Mouse (Mus musculus): ENCODE data around the gene Slc25a19. TPM values are rescaled to one million over a fixed set of nuclear protein-coding genes. Genes with fewer than 3 reads are reported as not detected.

The Slc25a19 gene
- polyA plus RNA-seq, 1 experiment, result 45.9 TPM

DNA sequence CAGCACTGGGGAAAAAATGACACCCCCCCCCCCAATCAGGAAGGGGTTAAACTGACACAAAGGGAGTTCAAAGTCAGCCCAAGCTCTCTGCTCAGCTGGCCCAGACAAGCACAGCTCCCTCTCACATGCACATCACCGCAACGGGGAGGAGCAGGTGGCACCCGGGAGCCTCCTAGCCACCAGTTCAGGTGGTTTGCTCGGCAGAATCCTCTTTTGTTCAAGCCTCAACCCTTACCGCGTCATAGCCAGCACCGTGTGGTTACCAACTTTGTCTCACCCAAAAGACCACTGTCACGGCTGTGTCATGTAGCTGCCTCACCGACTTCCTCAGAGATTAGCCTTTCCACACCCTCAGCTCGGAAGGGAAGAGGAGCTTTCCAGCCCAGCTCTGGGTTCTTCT, 15.2 kb upstream of the Slc25a19 start:
- TF ChIP-seq CTCF (IDR thresholded peaks at IDR 0.05; ENCODE audit: insufficient read depth, low read length) (no peak), POLR2A (IDR thresholded peaks at IDR 0.05; ENCODE audit: borderline replicate concordance, extremely low read depth, low read depth, low read length) (no peak)
- H3K4me3 ChIP-seq (replicated peaks; ENCODE audit: extremely low read depth, low read depth, low read length), result no peak overlapping the region
- peaks cover 3% of the 10 kb centered on the region; the same call in 1 of the 2 replicates for H3K4me1 ChIP-seq (ENCODE audit: control insufficient read depth, insufficient read depth, low read length)
- 73% methylated on average over 10 of the region's 10 CpGs for WGBS
- DNase-seq, result no peak

DNA sequence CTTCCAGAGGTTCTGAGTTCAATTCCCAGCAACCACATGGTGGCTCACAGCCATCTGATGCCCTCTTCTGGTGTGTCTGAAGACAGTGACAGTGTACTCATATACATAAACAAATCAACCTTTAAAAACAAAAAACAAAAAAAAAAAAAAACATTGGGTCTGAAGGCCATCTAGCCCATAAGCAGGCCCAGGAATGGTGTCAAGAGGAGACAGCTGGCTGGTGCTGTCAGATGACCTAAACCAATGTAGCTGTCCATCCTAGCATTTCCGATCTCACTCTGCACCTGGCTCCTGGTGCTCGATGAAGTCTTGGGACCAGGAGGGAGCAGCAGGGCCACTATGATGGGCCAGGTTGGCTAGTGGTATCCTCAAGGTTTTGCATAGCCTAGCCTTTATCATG, 14.6 kb upstream of the Slc25a19 start:
- no peak for DNase-seq
- TF ChIP-seq CTCF (IDR thresholded peaks at IDR 0.05; ENCODE audit: insufficient read depth, low read length) (no peak), POLR2A (IDR thresholded peaks at IDR 0.05; ENCODE audit: borderline replicate concordance, extremely low read depth, low read depth, low read length) (no peak)
- peaks cover 3% of the 10 kb centered on the region; the same call in 1 of the 2 replicates for H3K4me1 ChIP-seq (ENCODE audit: control insufficient read depth, insufficient read depth, low read length)
- 80% methylated on average over 2 of the region's 2 CpGs for WGBS
- H3K4me3 ChIP-seq (replicated peaks; ENCODE audit: extremely low read depth, low read depth, low read length), result no peak overlapping the region

DNA sequence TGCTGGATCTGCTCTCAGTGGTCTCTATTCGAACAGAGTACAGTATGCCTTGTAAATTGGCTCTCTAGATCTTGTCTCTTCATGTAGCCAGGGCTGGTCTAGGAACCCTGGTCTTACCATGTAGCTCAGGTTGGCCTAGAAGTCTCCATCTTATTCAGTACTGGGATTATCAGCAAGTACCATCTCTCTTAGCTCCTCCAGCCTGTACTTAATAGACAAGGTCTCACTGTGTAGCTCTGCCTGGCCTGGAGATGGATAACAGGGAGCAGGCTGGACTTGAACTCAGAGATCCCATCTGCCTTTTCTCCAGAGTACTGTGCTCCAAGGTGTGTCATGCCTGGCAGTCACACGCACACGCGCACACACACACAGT, 13.6 kb upstream of the Slc25a19 start:
- DNase-seq, result no peak
- 84% methylated on average over 4 of the region's 4 CpGs for WGBS
- no peak overlapping the region for H3K4me3 ChIP-seq (replicated peaks; ENCODE audit: extremely low read depth, low read depth, low read length)
- peaks cover 3% of the 10 kb centered on the region; the same call in 1 of the 2 replicates for H3K4me1 ChIP-seq (ENCODE audit: control insufficient read depth, insufficient read depth, low read length)
- TF ChIP-seq POLR2A (IDR thresholded peaks at IDR 0.05; ENCODE audit: borderline replicate concordance, extremely low read depth, low read depth, low read length) (no peak), CTCF (IDR thresholded peaks at IDR 0.05; ENCODE audit: insufficient read depth, low read length) (no peak)

DNA sequence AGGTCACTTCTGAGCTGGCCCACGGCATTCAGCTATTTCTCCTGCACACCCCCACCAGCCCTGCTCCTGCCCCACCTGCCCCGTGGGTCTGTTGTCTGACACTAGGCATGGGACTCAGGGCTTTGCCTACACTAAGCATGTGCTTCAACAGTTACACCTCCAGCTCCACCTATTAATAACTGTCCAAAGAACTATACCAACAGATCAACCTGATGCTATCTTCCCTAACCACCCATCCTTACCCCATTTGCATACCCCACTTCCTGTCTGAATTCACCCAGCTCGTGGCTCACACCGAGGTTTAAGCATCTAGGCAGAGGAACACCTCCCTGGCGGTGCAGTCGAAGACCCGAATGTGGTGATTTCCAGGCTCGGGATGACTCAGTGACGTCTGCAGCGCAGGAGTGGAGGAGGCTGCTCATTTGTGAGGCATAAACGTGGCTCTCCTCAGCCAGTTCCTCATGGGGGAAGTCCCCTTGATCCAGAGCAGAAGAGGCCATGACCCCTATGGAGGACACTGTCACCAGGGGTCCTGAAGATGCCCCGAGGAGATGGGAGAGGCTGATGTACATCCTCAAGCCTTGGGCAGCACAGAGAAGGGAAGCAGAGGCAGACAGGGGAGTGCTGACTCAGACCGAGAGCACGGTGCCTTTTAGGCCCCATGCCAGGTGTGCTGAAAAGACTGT, 13.0 kb upstream of the Slc25a19 start:
- no peak for DNase-seq
- TF ChIP-seq POLR2A (IDR thresholded peaks at IDR 0.05; ENCODE audit: borderline replicate concordance, extremely low read depth, low read depth, low read length) (no peak), CTCF (IDR thresholded peaks at IDR 0.05; ENCODE audit: insufficient read depth, low read length) (no peak)
- H3K4me3 ChIP-seq (replicated peaks; ENCODE audit: extremely low read depth, low read depth, low read length), result no peak overlapping the region
- H3K4me1 ChIP-seq (ENCODE audit: control insufficient read depth, insufficient read depth, low read length), result peaks cover 3% of the 10 kb centered on the region; the same call in 1 of the 2 replicates
- WGBS, result 39% methylated on average over 14 of the region's 14 CpGs

DNA sequence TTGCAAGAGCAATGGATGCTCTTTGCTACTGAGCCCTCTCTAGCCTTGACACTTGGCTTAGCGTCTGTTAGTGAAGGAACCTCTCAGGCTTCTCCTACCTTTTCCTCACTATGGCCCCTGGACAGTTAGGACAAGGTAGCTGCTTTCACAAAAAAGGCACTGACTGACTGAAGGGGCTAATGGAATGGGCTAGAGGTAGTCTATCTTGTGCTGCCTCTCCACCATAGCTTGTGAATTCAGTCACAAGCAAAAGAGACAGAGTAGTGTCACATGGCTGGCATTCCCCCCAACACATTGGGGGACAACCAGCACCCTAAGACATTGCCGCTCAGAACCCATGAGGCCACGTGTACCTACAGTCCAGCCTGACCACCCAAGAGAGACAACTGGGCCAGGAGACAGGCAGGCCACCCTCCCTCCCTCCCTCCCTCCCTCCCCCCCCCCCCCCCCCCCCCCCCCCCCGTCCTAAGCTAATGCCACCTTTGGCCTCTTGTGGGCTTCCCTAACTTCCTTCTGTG, 12.3 kb upstream of the Slc25a19 start:
- no peak for DNase-seq
- TF ChIP-seq POLR2A (IDR thresholded peaks at IDR 0.05; ENCODE audit: borderline replicate concordance, extremely low read depth, low read depth, low read length), result no peak
- TF ChIP-seq CTCF (IDR thresholded peaks at IDR 0.05; ENCODE audit: insufficient read depth, low read length), result no peak
- peaks cover 3% of the 10 kb centered on the region; the same call in 1 of the 2 replicates for H3K4me1 ChIP-seq (ENCODE audit: control insufficient read depth, insufficient read depth, low read length)
- 73% methylated on average over 3 of the region's 4 CpGs for WGBS
- H3K4me3 ChIP-seq (replicated peaks; ENCODE audit: extremely low read depth, low read depth, low read length), result no peak overlapping the region

DNA sequence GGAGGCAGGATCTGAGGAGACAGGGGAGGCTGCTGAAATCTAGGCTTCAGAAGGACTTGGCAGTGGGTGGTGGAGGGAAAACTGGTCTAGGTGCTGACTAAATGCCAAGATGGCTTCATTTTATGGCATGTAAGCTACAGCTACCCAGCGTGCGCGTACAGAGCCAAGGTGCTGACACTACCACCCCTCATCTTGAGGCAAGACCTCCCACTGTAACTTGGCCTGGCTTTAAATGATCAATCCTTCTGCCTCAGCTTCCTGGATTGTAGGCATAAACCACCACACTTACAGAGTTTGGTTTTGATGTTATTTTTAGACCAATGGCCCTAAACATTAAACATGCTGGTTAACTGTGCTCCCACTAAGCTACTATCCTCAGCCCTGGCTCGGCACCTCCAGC, 11.4 kb upstream of the Slc25a19 start:
- no peak for DNase-seq
- no peak for TF ChIP-seq CTCF (IDR thresholded peaks at IDR 0.05; ENCODE audit: insufficient read depth, low read length)
- no peak for TF ChIP-seq POLR2A (IDR thresholded peaks at IDR 0.05; ENCODE audit: borderline replicate concordance, extremely low read depth, low read depth, low read length)
- peaks cover 3% of the 10 kb centered on the region; the same call in 1 of the 2 replicates for H3K4me1 ChIP-seq (ENCODE audit: control insufficient read depth, insufficient read depth, low read length)
- H3K4me3 ChIP-seq (replicated peaks; ENCODE audit: extremely low read depth, low read depth, low read length), result no peak overlapping the region
- WGBS, result 70% methylated on average over 4 of the region's 4 CpGs

DNA sequence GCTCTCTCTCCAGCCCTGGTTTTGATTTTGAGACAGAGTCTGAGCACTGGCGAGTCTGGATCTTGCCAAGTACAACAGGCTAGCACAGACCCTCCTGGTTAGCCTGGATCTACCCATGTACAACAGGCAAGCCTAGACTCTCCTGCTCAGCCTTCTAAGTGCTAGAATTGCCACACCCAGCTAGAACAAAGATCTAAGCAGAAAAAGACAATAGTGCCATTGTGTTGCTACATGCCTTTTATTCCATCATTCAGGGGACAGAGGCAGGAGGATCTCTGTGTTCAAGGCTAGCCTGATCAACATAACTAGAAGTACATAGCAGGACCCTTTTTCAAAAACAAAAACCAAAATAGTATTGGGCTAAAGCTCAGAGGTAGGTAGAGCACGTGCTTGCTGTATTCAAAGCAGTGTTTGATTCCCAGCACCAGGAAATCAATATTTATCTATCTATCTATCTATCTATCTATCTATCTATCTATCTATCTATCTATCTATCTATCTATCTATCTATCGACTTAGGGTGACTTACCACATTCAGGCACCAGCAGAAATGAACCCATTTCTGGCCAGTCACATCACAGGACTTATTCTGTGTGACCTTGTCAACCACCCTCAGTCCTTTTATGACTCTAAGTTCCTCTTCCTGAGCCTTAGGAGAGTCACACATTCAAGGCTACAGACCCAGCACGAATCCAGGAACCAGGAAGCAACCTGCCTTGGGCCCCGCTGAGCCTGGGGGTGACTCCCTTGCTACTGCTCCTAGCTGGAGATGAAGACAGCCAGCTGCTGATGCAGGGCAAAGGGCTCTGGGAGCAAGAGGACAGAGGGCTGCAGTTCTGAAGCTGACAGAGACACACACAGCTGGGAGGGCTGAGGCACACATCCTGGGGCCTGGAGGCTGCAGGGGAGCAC, 10.7 kb upstream of the Slc25a19 start:
- no peak for DNase-seq
- Histone ChIP-seq H3K4me1 (ENCODE audit: control insufficient read depth, insufficient read depth, low read length) (peaks cover 3% of the 10 kb centered on the region; the same call in 1 of the 2 replicates), H3K4me3 (replicated peaks; ENCODE audit: extremely low read depth, low read depth, low read length) (no peak overlapping the region)
- 64% methylated on average over 5 of the region's 5 CpGs for WGBS
- TF ChIP-seq POLR2A (IDR thresholded peaks at IDR 0.05; ENCODE audit: borderline replicate concordance, extremely low read depth, low read depth, low read length), result no peak
- TF ChIP-seq CTCF (IDR thresholded peaks at IDR 0.05; ENCODE audit: insufficient read depth, low read length), result no peak

DNA sequence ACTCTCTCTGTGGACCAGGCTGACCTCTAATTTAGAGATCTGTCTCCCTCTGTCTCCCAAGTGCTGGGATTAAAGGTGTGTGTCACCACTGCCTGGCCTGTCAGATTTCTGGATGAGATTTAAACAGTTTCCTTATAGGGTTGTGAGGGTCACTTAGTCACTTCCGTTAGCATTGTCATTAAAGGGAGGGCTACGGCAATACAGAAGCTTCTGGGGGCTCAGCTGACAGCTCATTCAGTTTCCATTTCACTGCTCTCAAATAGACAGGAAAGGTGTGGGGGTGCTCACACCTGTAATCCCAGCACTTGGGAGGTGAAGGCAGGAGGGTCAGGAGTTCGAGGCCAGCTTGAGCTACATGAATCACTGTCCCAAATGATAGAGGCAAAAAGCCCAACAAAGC, 8.9 kb upstream of the Slc25a19 start:
- TF ChIP-seq CTCF (IDR thresholded peaks at IDR 0.05; ENCODE audit: insufficient read depth, low read length) (no peak), POLR2A (IDR thresholded peaks at IDR 0.05; ENCODE audit: borderline replicate concordance, extremely low read depth, low read depth, low read length) (no peak)
- DNase-seq, result no peak
- WGBS, result 64% methylated on average over 3 of the region's 3 CpGs
- Histone ChIP-seq H3K4me3 (replicated peaks; ENCODE audit: extremely low read depth, low read depth, low read length) (no peak overlapping the region), H3K4me1 (ENCODE audit: control insufficient read depth, insufficient read depth, low read length) (peaks cover 3% of the 10 kb centered on the region; the same call in 1 of the 2 replicates)

DNA sequence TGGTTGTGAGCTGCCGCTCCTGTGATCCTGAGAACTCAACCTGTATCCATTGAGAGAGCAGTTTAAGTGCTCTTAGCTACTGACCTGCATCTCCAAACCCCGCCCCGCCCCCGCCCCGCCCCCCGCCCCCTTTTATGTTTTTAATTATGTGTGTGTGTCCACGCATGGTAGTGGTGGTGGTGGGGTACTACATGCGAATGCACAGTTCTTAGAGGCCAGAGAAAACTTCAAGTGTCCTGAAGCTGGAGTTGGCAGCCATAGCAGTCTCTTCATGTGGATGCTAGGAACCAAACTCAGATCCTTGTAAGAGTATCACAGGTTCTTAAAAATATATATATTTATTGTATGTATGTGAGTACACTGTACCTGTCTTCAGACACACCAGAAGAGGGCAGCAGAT, 7.4 kb upstream of the Slc25a19 start:
- TF ChIP-seq CTCF (IDR thresholded peaks at IDR 0.05; ENCODE audit: insufficient read depth, low read length), result no peak
- no peak for TF ChIP-seq POLR2A (IDR thresholded peaks at IDR 0.05; ENCODE audit: borderline replicate concordance, extremely low read depth, low read depth, low read length)
- 73% methylated on average over 8 of the region's 8 CpGs for WGBS
- Histone ChIP-seq H3K4me3 (replicated peaks; ENCODE audit: extremely low read depth, low read depth, low read length) (no peak overlapping the region), H3K4me1 (ENCODE audit: control insufficient read depth, insufficient read depth, low read length) (peaks cover 3% of the 10 kb centered on the region; the same call in 1 of the 2 replicates)
- no peak for DNase-seq
